Mouse (Mus musculus) common myeloid progenitor, adult 5-6 weeks (primary cell): ENCODE measurements around the gene Prex1. TPM values are rescaled to one million over a fixed set of nuclear protein-coding genes. Genes with fewer than 3 reads are reported as not detected.
A peak's percentile ranks its signal among the peaks of the same experiment; 100 is the strongest.

Experiments used
- ATAC-seq: replicated peaks from 2 replicates; pipeline ENCODE4 v1.8.0; 2016; ENCODE audit warnings: low read depth, mild to moderate bottlenecking, moderate TSS enrichment, inconsistent platforms; ENCODE audit not compliant: poor library complexity, severe bottlenecking
- total RNA-seq: library from RNA; stranded (forward); fragments of 200-1000, 187-1606 nt; gene quantifications from 2 replicates; pipeline ENCODE4 v1.2.3, GENCODE M21; 2017

Prex1 gene
- total RNA-seq, 1 experiment from 2014 or later = 26.2 TPM

DNA sequence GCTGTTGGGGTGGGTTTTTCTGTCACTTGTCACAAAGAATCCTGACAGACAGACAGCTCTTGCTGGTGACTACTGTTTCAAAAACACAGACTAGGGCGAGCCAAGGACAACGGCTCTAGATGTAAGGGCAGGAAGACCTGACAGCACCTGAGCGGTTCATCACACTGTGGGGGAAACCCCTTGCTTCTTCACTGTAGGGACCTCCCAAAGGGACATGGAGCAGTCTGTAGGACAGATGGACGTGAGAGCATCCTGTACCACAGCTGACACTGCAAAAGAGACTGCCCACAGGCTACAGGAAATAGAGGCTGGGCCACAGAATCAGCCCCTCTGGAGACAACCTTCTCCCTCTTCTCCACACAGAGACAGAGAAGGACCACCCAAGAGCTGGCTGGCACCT, 20.2 kb downstream of the Prex1 start:
- ATAC-seq = no peak

DNA sequence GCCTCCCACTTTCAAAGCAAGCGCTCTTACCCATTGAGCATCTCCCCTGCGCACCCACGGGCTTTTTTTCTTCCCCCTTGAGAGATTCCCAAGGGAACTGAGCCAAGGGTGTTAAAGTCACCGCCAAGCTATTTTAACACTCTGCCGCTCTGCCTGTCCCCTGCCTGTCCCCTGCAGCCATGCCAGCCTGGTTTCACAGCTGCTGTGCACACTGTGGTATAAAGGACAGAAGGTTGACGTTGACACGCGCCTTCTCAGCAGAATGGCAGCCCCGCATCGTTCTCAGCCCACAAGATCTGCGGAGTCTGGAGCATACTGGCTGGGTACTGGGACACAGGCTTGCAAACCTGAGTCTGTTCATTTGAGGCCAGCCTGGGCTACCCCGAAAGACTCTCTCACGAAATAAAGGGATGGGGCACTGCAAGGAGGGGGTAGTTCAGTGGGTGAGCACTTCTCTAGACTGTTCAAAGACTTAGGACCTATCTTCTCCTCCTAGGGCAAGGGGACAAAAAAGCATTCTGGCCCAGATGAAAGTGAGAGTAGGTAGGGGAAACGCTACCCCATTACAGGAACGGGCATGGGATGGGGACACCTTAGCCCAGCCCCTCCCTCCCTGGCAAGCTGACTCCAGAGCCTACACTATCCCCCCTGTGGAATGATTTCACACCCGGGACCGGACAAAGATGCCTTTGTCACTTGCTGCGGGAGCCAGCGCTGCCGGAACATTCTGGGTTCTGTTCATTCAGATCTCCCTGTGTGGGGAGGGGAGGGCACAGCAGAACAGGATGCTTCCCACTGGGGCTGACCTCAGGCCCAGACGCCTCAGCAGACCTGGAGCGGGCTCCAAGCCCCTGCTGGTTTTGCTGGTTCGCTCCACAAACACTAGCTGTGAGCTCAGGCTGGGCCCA, 21.8 kb downstream of the Prex1 start:
- ATAC-seq = no peak

DNA sequence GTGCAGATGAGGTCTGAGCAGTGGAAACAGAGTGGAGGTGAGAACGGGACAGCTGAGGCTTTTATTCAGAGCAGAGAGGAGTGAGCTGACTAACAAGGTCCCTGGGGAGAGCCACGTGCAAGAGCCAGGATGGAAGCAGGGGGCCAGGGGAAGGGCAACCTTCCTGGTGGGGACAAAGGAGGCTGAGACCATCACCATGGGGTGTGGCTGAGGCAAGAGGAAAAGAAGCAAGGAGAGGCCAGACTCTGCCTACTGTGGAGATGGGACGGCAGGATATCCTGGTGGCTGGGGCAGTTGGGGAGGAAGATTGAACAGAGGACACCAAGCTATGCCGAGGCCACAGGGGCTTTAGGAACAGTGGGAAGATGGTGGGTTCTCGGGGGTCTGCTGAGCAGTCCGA, 26.7 kb downstream of the Prex1 start:
- no peak for ATAC-seq

DNA sequence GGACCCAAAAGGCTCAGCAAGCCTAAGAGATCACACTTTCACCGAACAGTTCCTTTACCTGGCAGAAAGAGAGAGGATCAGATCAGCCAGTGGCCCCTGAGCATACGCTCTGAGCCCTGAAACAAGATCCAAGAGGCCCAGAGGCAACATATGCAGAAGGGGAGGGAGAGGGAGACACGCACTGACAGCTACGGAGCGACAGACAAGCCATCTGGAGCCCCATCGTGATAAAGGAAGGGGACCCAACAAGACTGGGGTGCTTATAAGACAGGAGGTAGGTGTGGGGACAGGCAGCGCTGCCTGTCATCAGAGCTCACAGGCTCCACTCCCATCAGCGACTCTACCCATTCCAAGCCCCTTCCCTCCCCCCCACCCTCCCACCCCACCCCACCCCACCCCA, 27.8 kb downstream of the Prex1 start:
- ATAC-seq = no peak

DNA sequence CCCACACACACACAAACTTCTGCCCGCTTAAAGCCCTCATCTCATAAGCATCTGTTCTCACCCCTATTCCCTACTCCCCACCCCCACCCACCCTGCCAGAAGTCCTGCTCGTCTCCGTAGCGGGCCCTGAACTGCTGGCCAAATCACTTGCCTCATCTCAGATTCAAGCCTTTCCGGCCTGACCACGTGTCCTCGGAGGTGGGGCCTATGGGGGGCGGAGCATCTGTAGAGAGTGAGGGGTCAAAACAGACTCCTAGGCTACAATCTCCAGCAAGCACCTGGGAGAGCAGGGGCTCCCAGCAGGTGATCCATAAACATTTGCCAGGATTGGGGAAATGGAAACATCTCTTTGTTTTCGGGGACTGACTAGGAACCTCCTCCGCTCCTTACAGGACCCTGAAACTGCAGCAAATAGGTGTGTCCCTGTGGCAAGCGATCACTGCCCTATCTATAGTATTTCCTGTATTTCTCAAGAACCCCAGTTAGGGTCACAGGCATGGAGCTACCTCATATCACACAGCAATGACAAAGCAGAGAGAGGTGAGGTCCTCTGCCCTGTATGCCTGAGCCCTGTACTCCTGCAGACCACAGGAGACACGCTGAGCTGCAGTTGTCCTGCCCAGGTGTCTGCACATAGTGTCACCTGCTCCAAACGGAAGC, 29.6 kb downstream of the Prex1 start:
- peak; percentile 65 for ATAC-seq

DNA sequence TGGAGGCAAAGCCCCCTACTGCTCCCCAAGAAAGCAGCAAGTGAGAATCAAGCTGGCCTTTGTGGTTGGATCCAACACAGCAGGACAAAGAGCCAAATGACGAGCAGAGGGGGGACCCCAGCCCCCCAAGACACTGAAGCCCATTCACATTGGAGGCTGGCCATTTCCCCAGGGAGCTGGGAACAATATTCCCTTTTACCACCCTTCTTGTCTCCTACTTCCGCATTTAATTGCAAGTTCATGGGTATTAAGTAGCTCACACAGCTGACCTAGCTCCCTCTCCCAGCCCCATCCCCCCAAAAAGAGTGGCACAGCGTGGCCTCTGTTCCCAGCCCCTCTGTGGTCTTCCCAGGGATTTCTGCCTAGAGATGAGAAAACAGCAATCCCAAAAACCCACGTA, 30.8 kb downstream of the Prex1 start:
- no peak for ATAC-seq

DNA sequence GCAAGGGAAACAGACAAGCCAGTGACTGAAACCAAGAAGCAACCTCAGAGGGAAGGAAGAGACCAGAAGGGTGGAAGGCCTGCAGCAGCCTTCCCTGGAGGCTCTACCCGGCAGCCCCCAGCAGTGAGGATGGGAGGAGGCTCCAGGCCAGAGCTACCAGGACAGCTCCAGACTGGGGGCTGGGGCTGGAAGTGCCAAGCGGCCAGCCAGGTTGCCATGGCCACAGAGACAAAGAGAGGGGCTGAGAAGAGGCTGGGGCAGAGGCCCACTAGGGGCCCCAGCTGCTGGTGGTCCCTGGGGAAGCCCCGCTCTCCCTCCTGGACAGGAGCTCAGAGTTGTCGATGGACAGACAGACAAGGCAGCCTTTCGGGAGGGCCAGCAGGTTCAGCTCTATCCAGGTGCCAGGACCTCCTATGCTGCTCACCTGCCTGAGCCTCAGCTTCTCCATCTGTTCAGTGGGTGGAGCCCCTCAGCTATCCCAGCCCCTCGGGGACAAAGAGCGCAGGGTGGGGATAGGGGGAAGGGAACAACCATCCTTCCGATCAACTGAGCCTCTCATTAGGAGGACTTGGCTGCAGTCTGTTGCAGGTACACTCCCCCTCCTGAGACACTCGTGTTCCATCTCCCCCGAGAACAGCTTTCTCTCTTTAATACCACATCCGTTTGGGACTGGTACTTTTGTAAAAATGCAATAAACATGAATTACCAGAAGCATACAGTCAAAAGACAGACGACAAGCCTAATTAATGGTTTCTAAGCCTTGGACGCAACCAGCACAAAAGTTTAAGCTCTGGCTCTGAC, 34.5 kb downstream of the Prex1 start:
- no peak for ATAC-seq

DNA sequence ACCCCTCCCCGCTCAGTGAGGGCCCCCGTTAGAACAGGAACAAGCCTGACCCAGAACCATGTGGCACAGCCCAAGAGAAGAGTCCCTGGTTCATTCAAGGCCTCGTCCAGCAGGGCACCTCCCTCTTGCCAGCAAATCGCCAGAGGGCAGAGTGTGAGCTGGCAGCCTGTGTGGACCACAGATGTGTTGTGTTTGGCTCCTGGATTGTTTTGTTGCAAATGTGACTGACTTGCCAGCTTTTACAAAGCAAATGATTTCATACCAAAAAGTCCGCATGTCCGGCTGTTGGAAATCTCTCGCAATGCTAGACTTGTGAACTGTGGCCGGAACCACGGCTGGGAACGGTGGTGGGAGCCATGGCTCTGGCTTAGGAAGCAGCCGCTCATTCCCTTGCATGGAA, 36.7 kb downstream of the Prex1 start:
- ATAC-seq = no peak

DNA sequence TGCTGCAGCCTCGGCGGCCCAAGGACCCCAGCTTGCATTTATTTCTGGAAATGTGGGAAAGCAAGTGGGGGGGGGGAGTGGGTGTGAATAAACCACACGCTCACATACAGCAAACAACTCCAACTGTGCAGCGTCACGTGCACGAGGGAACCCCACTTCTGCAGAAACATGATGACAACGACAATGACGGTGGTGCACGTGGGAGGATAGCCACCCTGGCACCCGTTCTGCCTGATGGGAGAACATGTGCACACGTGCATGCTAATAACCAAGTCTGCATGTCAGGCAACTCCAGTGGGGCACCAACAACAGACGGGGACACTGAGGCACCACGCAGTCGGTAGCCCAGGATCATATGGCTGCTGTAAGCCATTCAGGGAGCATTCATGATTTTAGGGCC, 37.1 kb downstream of the Prex1 start:
- ATAC-seq = no peak

DNA sequence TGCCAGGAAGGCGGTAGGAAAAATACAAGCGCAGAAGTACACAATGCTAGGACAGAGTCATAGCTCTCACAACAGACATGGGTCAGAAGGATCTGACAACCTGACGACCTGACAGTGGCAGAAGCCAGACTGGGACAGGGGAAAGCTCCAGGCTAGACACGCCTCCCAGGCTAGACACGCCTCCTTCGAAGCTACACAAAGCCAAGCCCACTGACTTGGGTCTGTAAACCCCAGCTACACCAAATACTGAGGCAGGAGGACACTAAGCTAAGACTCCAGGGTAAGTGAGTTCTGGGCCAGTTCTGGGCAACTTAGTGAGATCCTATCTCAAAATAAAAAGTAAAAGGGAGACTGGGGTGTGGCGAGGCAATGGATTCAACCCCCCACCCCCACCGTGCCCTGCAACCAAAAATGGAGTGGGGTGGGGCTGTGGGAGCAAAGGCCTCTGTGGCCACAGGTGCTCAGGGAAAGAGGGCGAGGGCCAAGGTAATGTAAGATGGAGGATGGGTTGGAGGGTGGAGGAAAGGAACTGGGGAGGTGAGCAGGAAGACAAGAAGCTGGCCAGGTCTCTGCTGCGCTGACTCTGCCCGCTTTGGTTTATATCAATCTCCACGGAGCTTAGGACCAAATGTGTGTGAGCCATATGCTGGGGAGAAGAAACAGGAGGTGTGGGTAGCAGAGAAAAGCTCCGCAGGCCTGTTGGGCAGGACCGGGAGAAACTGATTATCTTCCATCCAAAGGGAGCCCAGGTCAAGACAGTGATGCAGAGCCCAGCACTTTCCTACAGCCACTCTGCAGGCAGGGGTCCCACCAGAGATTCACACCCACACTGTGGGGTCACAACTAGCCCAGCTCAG, 37.8 kb downstream of the Prex1 start:
- ATAC-seq = no peak

DNA sequence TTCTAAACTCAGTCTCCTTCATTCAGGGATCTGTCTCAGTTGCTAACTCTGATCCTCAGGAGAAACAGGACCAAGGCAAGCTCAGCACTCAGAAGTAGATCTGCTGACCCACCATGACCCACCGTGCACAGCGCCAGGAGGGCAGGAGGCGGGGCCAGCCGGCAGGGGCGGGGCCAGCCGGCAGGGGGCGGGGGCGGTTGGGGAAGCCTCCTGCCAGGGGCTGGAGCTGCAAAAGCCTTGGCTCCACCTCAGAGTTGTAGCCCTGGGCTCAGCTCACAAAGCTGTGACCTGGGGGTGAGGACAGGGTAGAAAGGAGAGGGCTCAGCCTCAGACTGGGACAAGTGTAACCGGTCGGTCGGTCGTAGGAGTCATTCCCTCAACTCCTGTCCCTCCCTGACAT, 38.9 kb downstream of the Prex1 start:
- no peak for ATAC-seq

DNA sequence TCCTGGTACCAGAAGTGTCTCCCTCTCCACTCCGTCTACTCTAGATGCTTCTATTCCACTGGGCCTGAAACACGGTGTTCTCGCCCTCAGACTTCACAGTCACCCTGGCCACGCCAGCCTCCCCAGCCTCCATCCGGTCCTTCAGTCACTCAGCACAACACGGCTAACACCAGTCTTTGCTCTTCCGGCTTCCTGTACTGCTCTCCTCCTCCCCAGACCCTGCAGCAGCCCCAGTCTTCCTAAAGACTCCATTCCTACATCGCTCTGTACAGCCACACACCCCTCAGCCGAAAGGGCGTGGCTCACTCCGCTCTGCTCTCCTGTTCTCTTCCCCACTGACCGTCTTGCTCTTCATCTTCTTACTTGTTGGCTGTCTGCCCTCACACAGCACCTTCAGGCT, 39.7 kb downstream of the Prex1 start:
- ATAC-seq = no peak

DNA sequence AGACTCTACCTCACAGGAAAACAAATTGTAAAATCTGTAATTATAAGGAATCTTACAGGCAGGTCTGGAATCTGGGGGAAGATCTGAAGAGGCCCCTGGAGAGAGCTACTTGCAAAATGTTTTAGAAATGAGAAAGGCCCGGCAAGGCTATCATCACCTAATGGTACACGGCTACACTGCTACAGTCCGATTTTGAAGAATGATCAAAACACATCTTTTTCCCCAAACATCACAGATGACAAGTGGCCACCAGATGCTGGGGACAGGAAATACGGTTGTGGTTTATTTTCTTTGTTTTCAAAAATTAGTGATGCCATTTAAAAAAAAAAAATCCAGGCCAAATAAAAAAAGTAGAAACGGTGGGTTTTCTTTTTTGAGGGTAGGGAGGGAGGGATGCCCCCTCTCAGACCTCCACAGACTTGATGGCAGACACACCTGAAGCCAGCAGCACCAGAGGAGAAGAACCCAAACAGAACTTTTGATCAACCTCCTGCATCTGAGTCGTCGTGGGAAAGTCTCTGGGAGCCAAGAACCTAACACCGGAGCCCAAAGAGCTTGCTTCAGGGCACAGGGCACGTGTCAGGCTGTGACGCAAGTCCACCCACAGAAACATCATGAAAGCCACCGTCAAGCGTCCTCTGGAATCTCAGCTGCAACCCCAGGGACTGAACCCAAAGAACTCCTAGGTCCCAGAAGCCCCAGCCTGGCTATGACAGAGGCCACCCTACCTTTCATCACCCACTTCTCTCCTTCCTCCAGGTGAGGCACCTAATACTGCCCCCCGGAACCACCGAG, 41.3 kb downstream of the Prex1 start:
- no peak for ATAC-seq

DNA sequence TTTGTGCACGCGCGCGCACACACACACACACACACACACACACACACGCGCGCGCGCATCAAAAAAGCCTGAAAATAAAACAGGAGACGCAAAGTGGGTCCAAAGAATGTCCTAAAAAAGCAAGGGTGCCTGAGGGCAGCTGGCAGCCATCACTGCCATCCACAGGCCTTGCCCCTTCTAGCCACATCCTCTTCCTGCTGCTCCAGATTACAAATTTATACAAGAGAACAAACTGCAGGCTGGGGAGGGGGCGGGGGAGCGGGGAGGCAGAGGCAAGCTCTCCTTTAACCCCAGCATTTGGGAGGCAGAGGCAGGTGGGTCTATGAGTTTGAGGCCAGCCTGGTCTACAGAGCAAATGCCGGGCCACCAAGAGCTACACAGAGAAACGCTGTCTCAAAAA, 42.0 kb downstream of the Prex1 start:
- peak; percentile 59 for ATAC-seq

DNA sequence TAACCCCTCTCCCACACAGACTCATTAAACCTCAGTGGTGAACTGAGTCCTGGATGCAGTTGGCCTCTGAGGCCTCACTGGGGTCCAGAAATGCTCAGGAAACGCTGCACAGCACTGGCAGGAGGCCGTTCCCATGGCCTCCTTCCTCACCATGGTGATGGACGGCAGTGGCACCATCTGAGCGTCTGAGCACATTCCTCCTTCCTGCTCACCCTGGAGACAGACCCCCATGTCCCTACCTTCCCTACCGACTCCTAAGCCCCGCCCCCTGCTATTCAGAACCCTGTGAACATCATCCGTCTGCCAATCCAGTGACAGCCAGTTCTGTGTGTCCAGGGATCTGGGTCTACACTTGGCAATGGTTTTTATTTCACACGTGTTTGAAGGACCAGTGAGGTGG, 42.6 kb downstream of the Prex1 start:
- no peak for ATAC-seq

DNA sequence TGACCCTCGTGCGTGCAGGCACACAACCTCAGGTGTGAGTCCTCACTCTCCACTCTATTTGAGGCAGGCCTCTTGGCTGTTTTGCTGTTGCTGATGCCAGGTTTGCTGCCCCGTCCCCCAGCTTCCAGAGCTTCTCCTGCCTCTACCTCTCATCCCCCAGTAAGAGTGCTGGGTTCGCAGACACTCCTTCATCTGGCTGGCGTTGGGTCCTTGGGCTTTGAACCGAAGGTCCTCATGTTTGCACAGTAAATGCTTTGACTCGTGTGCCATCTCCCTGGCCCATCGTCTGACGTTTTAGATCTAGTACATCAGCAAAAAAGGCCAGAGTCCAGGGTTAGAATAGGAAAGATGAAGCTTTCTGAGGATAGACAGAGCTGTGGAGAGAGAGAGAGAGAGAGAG, 43.7 kb downstream of the Prex1 start:
- no peak for ATAC-seq

DNA sequence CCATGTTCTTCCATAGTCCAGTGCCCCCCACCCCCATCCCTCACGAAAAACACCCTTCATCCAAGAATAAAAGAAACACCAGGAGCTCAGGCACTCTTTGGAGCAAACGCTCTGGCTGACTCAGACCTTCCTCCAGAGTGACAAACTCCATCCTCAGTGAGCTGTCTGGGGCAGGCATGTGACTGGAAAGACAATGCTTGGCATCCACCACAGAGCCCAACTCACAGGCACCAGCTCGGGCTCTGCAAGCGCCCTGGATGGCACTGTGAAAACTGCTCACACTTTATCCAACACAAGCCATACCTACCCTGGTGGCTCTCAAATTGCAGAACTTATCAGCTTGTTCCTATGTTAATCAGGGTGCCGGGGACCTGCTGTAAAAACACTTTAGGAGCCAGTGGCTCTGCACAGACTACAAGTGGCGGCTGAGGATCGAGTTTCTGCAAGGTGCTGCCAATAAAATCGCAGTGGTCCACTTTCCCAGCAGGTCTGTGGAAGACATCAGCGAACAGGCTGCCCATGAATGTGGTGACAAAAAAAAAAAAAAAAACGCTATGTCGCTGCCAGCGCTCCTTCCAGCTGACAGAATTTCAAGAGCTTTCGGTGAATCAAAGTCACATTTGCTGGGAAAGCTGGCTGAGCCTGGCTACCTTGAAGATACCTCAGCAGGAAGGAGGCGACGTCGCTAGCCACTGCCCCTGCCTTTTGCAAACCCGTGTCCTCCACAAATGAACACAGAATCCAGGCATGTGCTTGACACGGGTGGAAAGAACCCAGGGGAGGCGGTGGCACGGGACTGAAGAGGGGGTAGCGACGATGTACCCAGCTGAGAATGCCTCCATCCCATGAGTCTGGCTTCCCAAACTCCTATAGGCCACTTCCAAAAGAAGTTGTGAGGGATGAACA, 45.6 kb downstream of the Prex1 start:
- no peak for ATAC-seq

DNA sequence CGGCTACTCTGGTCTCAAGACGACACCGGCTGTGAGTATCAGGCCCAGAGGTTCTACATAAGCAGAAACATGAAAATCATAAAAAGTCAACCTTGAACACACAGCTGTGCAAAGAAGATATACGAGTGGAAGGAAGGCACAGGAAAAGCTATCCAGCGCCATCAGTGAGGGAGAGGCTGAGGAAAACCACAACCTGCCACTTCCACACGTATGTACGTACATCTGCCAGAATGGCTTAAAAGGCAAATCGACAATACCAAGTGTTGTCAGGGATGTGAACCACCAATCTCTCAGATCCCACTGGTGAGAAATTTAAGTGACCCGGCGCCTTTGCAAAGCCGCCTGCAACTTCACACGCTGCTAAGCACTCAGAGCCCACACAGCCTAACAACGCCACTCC, 47.5 kb downstream of the Prex1 start:
- peak; percentile 10 for ATAC-seq
